Mouse (Mus musculus) megakaryocyte, embryonic 14.5 days (primary cell): ENCODE measurements at regions not wholly inside any gene's neighbourhood (a gene's known extent, or its start where the extent isn't known, plus 50 kb on each side); places are given as distances from the start of the nearest gene placed in this dataset.

ENCODE experiments used
- H3K27me3 ChIP-seq: replicated peaks from 2 replicates; pipeline ENCODE3; 2012; ENCODE audit warnings: inconsistent platforms
- H3K36me3 ChIP-seq: replicated peaks from 2 replicates; pipeline ENCODE3; 2012; ENCODE audit warnings: low read length, inconsistent platforms, mixed read lengths
- H3K4me1 ChIP-seq: 2 replicates; pipeline ENCODE4 v1.6.1; 2012; ENCODE audit warnings: inconsistent platforms
- H3K4me3 ChIP-seq: replicated peaks from 2 replicates; pipeline ENCODE3; 2012; ENCODE audit warnings: moderate library complexity, mild to moderate bottlenecking, inconsistent platforms
- H3K9me3 ChIP-seq: 2 replicates; pipeline ENCODE4 v1.6.1; 2012; ENCODE audit warnings: inconsistent platforms
- FLI1 ChIP-seq: IDR thresholded peaks from 2 replicates; pipeline ENCODE4 v1.6.1; 2012; ENCODE audit warnings: low read length, inconsistent platforms, mixed read lengths
- GATA1 ChIP-seq: IDR thresholded peaks from 3 replicates; pipeline ENCODE4 v1.6.1; 2012; ENCODE audit warnings: mixed read lengths, low read length, inconsistent platforms, borderline replicate concordance

DNA sequence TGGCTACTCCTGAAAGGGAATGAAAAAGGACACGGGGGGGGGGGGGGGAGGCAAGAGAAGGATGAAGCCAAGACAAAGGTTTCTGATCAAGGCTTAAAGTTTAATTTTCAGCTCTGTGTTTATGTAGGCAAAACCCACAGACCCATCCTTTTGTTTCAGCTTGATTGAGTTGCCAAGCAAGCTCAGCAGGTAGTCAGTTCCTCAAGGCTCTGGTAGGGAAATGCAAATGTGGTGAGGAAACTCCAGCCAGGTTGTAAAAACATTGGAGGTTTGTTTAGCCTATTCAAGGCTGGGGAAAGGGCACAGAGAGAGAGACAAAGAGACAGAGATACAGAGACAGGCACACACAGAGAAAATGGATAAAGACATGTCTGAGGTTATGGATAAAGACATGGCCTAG lies 99.4 kb upstream of the Ddhd1 start:
- H3K9me3 ChIP-seq, result peaks cover 7% of the 10 kb centered on the region; the same call in 1 of the 2 replicates
- TF ChIP-seq FLI1 (no peak), GATA1 (no peak)
- no peaks in the 10 kb centered on the region for H3K36me3 ChIP-seq

GRCm38 (mm10) chr14:45760890-45761680 lies 103.1 kb upstream of the Ddhd1 start:
- Histone ChIP-seq H3K36me3 (no peaks in the 10 kb centered on the region), H3K9me3 (peaks cover 7% of the 10 kb centered on the region; the same call in 1 of the 2 replicates), H3K4me3 (no peak overlapping the region), H3K4me1 (no peaks in the 10 kb centered on the region), H3K27me3 (no peaks in the 10 kb centered on the region)
- no peak for TF ChIP-seq FLI1
- TF ChIP-seq GATA1, result no peak

More for the DNA sequence above, 99.4 kb upstream of the Ddhd1 start:
- no peaks in the 10 kb centered on the region for H3K4me1 ChIP-seq
- no peak overlapping the region for H3K4me3 ChIP-seq
- H3K27me3 ChIP-seq, result no peaks in the 10 kb centered on the region

- no peaks in the 10 kb centered on the region for H3K4me1 ChIP-seq
- H3K9me3 ChIP-seq, result peaks cover 5% of the 10 kb centered on the region; the same call in 1 of the 2 replicates
- H3K27me3 ChIP-seq, result no peaks in the 10 kb centered on the region
- no peak for TF ChIP-seq FLI1
- TF ChIP-seq GATA1, result no peak
- H3K4me3 ChIP-seq, result no peak overlapping the region
- H3K36me3 ChIP-seq, result no peaks in the 10 kb centered on the region
These were observed 106.3 kb upstream of the Ddhd1 start for GRCm38 (mm10) chr14:45764231-45764630.

- Histone ChIP-seq H3K27me3 (no peaks in the 10 kb centered on the region), H3K36me3 (no peaks in the 10 kb centered on the region), H3K9me3 (no peaks in the 10 kb centered on the region), H3K4me1 (no peaks in the 10 kb centered on the region), H3K4me3 (no peak overlapping the region)
- TF ChIP-seq GATA1, result no peak
- no peak for TF ChIP-seq FLI1
These were observed 108.6 kb upstream of the Ddhd1 start for GRCm38 (mm10) chr14:45766582-45766981.

GRCm38 (mm10) chr14:45772665-45773277 lies 114.8 kb upstream of the Ddhd1 start:
- TF ChIP-seq GATA1, result no peak
- no peak for TF ChIP-seq FLI1

DNA sequence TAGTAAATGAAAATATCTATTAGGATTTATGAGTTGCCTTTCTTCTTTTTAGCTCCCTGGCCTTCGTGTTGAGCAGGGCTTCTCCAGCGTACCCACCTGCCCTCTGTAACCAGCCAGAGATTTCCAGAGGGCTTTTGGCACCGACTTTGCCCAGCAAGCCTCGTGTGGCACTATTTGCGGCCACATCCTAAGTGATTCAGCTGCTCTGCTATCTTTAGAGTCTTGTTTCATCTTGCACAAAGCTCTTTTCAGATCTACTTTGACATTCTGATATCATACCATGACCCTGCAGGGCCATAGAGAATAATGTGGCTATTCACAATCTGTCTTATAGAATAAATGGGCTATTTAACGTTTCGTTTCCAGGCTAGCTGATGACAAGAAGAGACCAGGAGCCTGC lies 115.4 kb upstream of the Ddhd1 start:
- no peaks in the 10 kb centered on the region for H3K36me3 ChIP-seq
- no peaks in the 10 kb centered on the region for H3K27me3 ChIP-seq
- TF ChIP-seq FLI1 (no peak), GATA1 (no peak)
- H3K4me1 ChIP-seq, result peaks cover 7% of the 10 kb centered on the region; the same call in 1 of the 2 replicates
- no peak overlapping the region for H3K4me3 ChIP-seq
- H3K9me3 ChIP-seq, result peaks cover 9% of the 10 kb centered on the region

More at GRCm38 (mm10) chr14:45772665-45773277, 114.8 kb upstream of the Ddhd1 start:
- H3K4me1 ChIP-seq, result peaks cover 7% of the 10 kb centered on the region; the same call in 1 of the 2 replicates
- H3K4me3 ChIP-seq, result peak overlapping the region; percentile 86
- H3K27me3 ChIP-seq, result no peaks in the 10 kb centered on the region
- H3K36me3 ChIP-seq, result no peaks in the 10 kb centered on the region
- peaks cover 3% of the 10 kb centered on the region for H3K9me3 ChIP-seq

- Histone ChIP-seq H3K36me3 (no peaks in the 10 kb centered on the region), H3K9me3 (peaks cover 21% of the 10 kb centered on the region), H3K4me1 (no peaks in the 10 kb centered on the region), H3K27me3 (no peaks in the 10 kb centered on the region), H3K4me3 (no peak overlapping the region)
- no peak for TF ChIP-seq GATA1
- TF ChIP-seq FLI1, result no peak
These were observed 123.9 kb upstream of the Ddhd1 start for GRCm38 (mm10) chr14:45781850-45782249.

- Histone ChIP-seq H3K36me3 (no peaks in the 10 kb centered on the region), H3K4me1 (no peaks in the 10 kb centered on the region), H3K27me3 (no peaks in the 10 kb centered on the region), H3K4me3 (no peak overlapping the region), H3K9me3 (peaks cover 26% of the 10 kb centered on the region; the same call in 1 of the 2 replicates)
- TF ChIP-seq FLI1 (no peak), GATA1 (no peak)
These were observed 137.0 kb upstream of the Ddhd1 start for GRCm38 (mm10) chr14:45794980-45795379.

DNA sequence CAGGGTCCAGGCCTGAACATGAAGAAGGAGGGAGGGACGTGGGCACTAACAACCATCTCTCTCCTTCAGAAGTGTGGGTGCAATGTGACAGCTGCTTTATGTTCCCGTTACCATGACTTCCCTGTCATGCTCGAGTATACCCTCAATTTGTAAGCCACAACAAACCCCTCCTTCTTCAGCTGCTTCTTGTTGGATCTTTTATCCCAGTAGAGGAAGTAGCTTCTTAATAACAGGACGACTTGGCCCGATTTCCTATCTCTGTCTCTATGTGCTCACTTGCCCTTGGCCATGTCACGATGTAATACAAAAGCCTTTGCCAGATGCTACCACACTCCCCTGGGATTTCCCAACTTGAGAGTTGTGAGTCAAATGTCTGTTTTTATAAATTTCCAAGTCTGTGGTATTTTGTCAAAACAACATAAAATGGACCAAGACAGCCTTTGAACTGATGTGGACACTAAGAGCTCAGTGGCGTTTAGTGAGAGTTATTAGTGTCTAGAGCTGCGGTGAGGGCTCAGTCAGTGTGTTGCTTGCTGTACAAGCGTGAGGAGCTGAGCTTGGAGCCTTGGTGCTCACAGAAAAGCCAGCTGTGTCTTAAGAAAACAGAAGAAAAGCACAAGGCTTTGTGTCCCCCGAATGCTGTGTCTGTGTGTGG lies 138.8 kb upstream of the Ddhd1 start:
- Histone ChIP-seq H3K27me3 (no peaks in the 10 kb centered on the region), H3K9me3 (peaks cover 33% of the 10 kb centered on the region), H3K4me1 (no peaks in the 10 kb centered on the region), H3K36me3 (no peaks in the 10 kb centered on the region), H3K4me3 (peak overlapping the region; percentile 2)
- TF ChIP-seq GATA1 (no peak), FLI1 (no peak)
